Mouse (Mus musculus) neural tube, embryonic 11.5 days (tissue): ENCODE data around the gene Itpr1. TPM values are rescaled to one million over a fixed set of nuclear protein-coding genes. Genes with fewer than 3 reads are reported as not detected.

Source experiments
- ATAC-seq: fragments of 200-750 bp; cut with Nextera tagmentation; 2 replicates; pipeline ENCODE4 v1.8.0; 2017; ENCODE audit warnings: moderate number of reproducible peaks, mild to moderate bottlenecking, moderate TSS enrichment, moderate library complexity; ENCODE audit not compliant: insufficient read depth, low FRiP score, low TSS enrichment
- DNase-seq: peaks from one replicate; pipeline ENCODE4 v3.0.0-alpha.2; 2015; ENCODE audit warnings: low spot score
- H3K27ac ChIP-seq: fragments of 300-500 bp; sonication (generic); 2 replicates; pipeline ENCODE4 v1.5.1; 2014; ENCODE audit warnings: low read depth, mild to moderate bottlenecking, low read length
- H3K27me3 ChIP-seq: fragments of 300-500 bp; sonication (generic); 2 replicates; pipeline ENCODE4 v1.6.1; 2014; ENCODE audit warnings: mild to moderate bottlenecking, low read length, mixed read lengths; ENCODE audit not compliant: control insufficient read depth, insufficient read depth
- H3K36me3 ChIP-seq: fragments of 300-500 bp; sonication (generic); 2 replicates; pipeline ENCODE4 v1.6.1; 2014; ENCODE audit warnings: mild to moderate bottlenecking, low read length, moderate library complexity, mixed read lengths; ENCODE audit not compliant: control insufficient read depth, insufficient read depth
- H3K4me1 ChIP-seq: fragments of 300-500 bp; sonication (generic); 2 replicates; pipeline ENCODE4 v1.6.1; 2014; ENCODE audit warnings: low read length, mixed read lengths; ENCODE audit not compliant: control insufficient read depth, insufficient read depth
- H3K4me2 ChIP-seq: fragments of 300-500 bp; sonication (generic); 2 replicates; pipeline ENCODE4 v1.6.1; 2014; ENCODE audit warnings: low read depth, mild to moderate bottlenecking, moderate library complexity
- H3K4me3 ChIP-seq: fragments of 300-500 bp; sonication (generic); 2 replicates; pipeline ENCODE4 v1.5.1; 2014; ENCODE audit warnings: low read depth, low read length
- H3K9ac ChIP-seq: fragments of 300-500 bp; sonication (generic); 2 replicates; pipeline ENCODE4 v1.6.1; 2014; ENCODE audit warnings: mild to moderate bottlenecking, low read length
- H3K9me3 ChIP-seq: fragments of 300-500 bp; sonication (generic); 2 replicates; pipeline ENCODE4 v1.6.1; 2016; ENCODE audit warnings: low read length; ENCODE audit not compliant: control insufficient read depth
- WGBS: fragments of 180-500 bp; shearing (Covaris S2); extraction: QIAGEN DNeasy Blood & Tissue Kit; methylation state at CpG from one replicate; pipeline ENCODE4 v1.1.7; 2014; 5-methylcytosine and 5-hydroxymethylcytosine counted together
- polyA plus RNA-seq: library from polyadenylated mRNA; unstranded; fragments of >200 nt; fragmentation: Nextera tagmentation; extraction: Ambion mirVana; gene quantifications from 2 replicates; pipeline ENCODE4 v1.2.1, GENCODE M21; 2014

Gene Itpr1
- polyA plus RNA-seq, 1 experiment from 2014 or later, result 8.4 TPM

- DNase-seq (peak; percentile 40), ATAC-seq (peak; percentile 21)
- H3K4me2 ChIP-seq, result peak overlapping the region; percentile 55
- H3K4me3 ChIP-seq, result peak overlapping the region; percentile 33
- H3K27ac ChIP-seq, result 0 out of 2 replicates have a peak overlapping the region, but pooled peaks have one; percentile 7
- H3K4me1 ChIP-seq, result peaks cover 17% of the 10 kb centered on the region
- H3K9me3 ChIP-seq, result no peaks in the 10 kb centered on the region
- no peaks in the 10 kb centered on the region for H3K27me3 ChIP-seq
- H3K9ac ChIP-seq, result peak overlapping the region; percentile 37
- 25% methylated on average over 11 of the region's 11 CpGs for WGBS
- no peaks in the 10 kb centered on the region for H3K36me3 ChIP-seq
These were observed 357.6 kb downstream of the Itpr1 start for GRCm38 (mm10) chr6:108570351-108571041.

- DNase-seq, result peak; percentile 74
- ATAC-seq, result peak; percentile 80
- Histone ChIP-seq H3K9ac (peak overlapping the region; percentile 37), H3K9me3 (no peaks in the 10 kb centered on the region), H3K27ac (0 out of 2 replicates have a peak overlapping the region, but pooled peaks have one; percentile 7), H3K4me2 (peak overlapping the region; percentile 55), H3K4me1 (peaks cover 17% of the 10 kb centered on the region), H3K4me3 (peak overlapping the region; percentile 33), H3K27me3 (no peaks in the 10 kb centered on the region), H3K36me3 (no peaks in the 10 kb centered on the region)
- 2% methylated on average over 21 of the region's 21 CpGs for WGBS
These were observed 358.2 kb downstream of the Itpr1 start for GRCm38 (mm10) chr6:108571042-108571590.

DNA sequence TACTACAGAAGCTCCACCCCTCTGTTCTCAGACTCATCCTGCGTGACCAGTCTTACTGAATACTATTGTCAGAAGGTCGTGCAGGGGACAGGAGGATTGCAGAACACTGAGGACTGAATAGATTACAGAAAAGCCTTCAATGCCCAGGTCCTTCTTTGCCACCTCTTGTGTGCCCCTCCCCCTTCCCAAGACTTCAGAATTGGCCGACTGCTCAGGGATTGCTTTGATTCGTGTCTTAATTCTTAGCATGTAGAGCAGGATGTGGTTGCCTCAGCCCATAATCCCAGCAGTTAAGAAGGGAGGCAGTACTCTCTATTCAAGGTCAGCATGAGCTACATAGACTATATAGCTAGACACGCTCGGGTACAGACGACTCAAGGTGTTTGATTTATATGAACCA, 359.8 kb downstream of the Itpr1 start:
- Histone ChIP-seq H3K4me1 (peaks cover 17% of the 10 kb centered on the region), H3K27ac (no peak overlapping the region), H3K36me3 (no peaks in the 10 kb centered on the region), H3K9me3 (no peaks in the 10 kb centered on the region), H3K27me3 (no peaks in the 10 kb centered on the region), H3K4me2 (no peak overlapping the region), H3K4me3 (no peak overlapping the region), H3K9ac (no peak overlapping the region)
- 57% methylated on average over 7 of the region's 7 CpGs for WGBS
- ATAC-seq, result no peak
- DNase-seq, result no peak

GRCm38 (mm10) chr6:108577056-108577455, 364.2 kb downstream of the Itpr1 start:
- Histone ChIP-seq H3K9ac (no peak overlapping the region), H3K9me3 (no peaks in the 10 kb centered on the region), H3K4me3 (no peak overlapping the region), H3K27me3 (no peaks in the 10 kb centered on the region), H3K36me3 (no peaks in the 10 kb centered on the region), H3K4me1 (no peaks in the 10 kb centered on the region), H3K27ac (no peak overlapping the region), H3K4me2 (no peak overlapping the region)
- DNase-seq (no peak), ATAC-seq (no peak)
- 87% methylated on average over 6 of the region's 6 CpGs for WGBS

DNA sequence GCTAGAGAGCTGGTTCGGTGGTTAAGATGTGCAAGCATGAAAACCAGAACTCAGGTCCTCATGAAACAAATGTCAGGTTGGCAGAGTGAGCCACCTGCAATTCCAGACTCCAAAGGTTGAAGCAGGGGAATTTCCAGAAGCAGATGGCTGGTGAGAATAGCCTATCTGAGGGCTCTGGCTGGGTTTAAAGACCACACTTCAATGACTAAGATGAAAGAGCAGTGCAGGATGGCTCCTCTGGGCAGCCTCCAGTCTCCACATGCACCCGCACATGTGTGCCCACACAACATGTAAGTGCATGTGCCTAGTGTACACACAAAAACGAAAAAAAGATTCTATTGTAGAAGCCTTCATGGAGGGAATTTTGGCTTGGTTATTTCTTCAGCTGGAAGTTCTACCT, 375.5 kb downstream of the Itpr1 start:
- Histone ChIP-seq H3K36me3 (no peaks in the 10 kb centered on the region), H3K9ac (no peak overlapping the region), H3K4me2 (no peak overlapping the region), H3K4me1 (no peaks in the 10 kb centered on the region), H3K4me3 (no peak overlapping the region), H3K27ac (no peak overlapping the region), H3K27me3 (no peaks in the 10 kb centered on the region), H3K9me3 (no peaks in the 10 kb centered on the region)
- 89% methylated on average over 3 of the region's 3 CpGs for WGBS
- DNase-seq, result no peak
- ATAC-seq, result no peak

- no peak for ATAC-seq
- no peaks in the 10 kb centered on the region for H3K27me3 ChIP-seq
- no peak overlapping the region for H3K27ac ChIP-seq
- DNase-seq, result no peak
- H3K4me2 ChIP-seq, result no peak overlapping the region
- 80% methylated on average over 8 of the region's 8 CpGs for WGBS
- H3K4me1 ChIP-seq, result no peaks in the 10 kb centered on the region
- no peak overlapping the region for H3K9ac ChIP-seq
- H3K36me3 ChIP-seq, result no peaks in the 10 kb centered on the region
- no peaks in the 10 kb centered on the region for H3K9me3 ChIP-seq
- no peak overlapping the region for H3K4me3 ChIP-seq
These were observed 379.3 kb downstream of the Itpr1 start for GRCm38 (mm10) chr6:108592227-108592626.

GRCm38 (mm10) chr6:108592636-108593035, 379.7 kb downstream of the Itpr1 start:
- no peak for ATAC-seq
- H3K36me3 ChIP-seq, result no peaks in the 10 kb centered on the region
- no peak overlapping the region for H3K9ac ChIP-seq
- no peaks in the 10 kb centered on the region for H3K9me3 ChIP-seq
- H3K27me3 ChIP-seq, result no peaks in the 10 kb centered on the region
- no peaks in the 10 kb centered on the region for H3K4me1 ChIP-seq
- no peak overlapping the region for H3K4me2 ChIP-seq
- no peak for DNase-seq
- WGBS, result 85% methylated on average over 6 of the region's 6 CpGs
- H3K27ac ChIP-seq, result no peak overlapping the region
- no peak overlapping the region for H3K4me3 ChIP-seq

DNA sequence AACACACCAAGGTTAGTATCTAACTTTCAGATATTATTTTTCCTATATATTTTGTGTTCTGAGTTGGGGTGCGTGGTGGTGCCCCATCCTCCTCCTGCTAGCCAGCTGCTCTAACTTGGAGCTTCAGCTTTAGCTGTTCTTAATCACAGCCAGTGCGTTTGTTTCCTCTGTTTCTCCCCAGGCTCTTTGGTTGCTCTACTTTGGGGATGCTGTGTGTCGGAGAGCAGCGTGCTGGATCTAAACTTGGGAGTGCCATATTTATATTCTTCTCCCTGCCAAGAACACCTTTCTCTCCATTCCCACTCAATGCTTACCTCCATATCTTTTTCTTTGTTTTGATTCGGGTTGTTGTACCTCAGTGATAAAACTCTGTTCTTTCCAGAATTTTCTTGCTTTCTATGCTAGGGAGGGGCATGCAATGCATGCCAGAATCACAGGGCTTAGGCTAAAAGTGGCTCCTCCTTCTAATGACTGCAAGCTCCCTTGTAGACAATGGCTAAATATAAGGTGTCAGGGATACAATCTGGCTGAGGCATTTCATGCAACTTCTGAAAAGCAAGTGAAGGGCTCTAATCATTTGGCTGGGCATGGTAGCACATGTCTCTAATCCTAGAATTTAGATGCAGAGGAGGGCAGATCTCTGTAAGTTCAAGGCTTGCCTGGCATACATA, 381.4 kb downstream of the Itpr1 start:
- Histone ChIP-seq H3K27ac (no peak overlapping the region), H3K4me3 (no peak overlapping the region), H3K9ac (no peak overlapping the region), H3K9me3 (no peaks in the 10 kb centered on the region), H3K36me3 (no peaks in the 10 kb centered on the region), H3K4me1 (no peaks in the 10 kb centered on the region), H3K4me2 (no peak overlapping the region), H3K27me3 (no peaks in the 10 kb centered on the region)
- WGBS, result 83% methylated on average over 5 of the region's 5 CpGs
- no peak for DNase-seq
- no peak for ATAC-seq

DNA sequence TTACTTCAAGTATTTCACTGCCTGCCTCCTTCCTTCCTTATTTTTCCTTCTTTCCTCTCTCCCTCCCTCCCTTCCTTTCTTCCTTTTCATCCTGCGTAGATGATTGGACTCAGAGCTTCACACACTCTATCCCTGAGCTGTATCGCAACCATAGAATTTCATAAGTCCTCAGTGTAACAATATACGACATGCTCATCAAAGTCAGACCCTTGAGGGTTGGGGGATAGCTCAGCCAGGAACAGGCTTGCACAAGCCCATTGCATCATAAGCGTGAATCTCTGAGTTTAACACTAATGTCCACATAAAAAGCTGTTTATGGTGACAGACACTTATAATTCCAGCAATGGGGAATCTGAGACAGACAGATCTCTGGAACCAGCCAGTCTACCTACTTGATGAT, 385.8 kb downstream of the Itpr1 start:
- ATAC-seq, result no peak
- Histone ChIP-seq H3K9me3 (no peaks in the 10 kb centered on the region), H3K4me2 (no peak overlapping the region), H3K9ac (no peak overlapping the region), H3K4me1 (no peaks in the 10 kb centered on the region), H3K4me3 (no peak overlapping the region), H3K27ac (no peak overlapping the region), H3K27me3 (no peaks in the 10 kb centered on the region), H3K36me3 (no peaks in the 10 kb centered on the region)
- WGBS, result 84% methylated on average over 4 of the region's 4 CpGs
- no peak for DNase-seq
